Mouse (Mus musculus): ENCODE measurements around the gene Apoa4.
A peak's percentile ranks its signal among the peaks of the same experiment; 100 is the strongest.

GRCm38 (mm10) chr9:46272677-46273454 is 32.4 kb downstream of the Apoa4 start, which contains the start of gene Zpr1:
- TF ChIP-seq CTCF (IDR thresholded peaks at IDR 0.05; ENCODE audit: low read depth) (peak; percentile 20; the same call in 1 of the 2 replicates), EP300 (IDR thresholded peaks at IDR 0.05; ENCODE audit: low read depth) (no peak; the same call in 1 of the 2 replicates)

All from heart, postnatal 0 days (tissue).